In the genomic region with DNA sequence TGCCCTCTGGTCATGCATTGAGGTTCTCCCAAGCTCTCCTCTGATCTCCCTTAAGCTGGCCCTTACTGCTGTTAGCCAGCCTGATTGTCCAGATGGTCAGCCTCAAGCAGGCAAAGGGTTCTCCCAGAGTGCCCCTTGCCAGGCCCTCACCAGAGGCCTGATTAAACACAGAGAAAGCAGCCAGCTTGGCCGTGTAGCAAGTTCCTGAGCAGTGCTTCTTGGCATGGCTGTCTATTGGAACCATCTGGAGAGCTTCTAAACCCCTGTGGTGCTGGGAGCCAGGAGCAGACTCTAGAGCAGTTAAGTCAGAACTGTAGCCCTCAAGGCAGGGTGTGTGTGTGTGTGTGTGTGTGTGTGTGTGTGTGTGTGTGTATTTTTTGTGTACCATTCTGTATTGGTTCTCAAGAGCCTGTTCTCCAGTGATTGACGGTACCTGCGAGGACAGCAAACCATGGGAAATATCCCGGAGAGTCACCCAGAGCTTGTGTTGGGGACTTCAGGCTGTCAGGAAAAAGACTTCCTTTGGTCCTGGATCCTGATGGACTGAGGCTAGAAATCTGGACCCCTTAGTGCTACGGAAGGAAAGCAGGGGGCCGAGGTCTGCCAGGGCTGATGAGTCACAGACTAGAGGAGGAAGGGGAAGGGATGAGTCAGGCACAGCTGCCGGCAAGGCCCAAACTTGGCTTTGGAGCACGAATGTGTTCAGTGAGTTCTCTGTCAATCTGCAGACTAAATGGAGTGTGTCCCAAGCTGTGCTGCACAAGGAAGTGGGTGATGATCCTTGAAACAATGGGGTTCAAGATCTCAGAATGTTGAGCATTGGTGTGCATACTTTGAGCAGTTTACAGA, we compare ENCODE assay signal across 8 mouse cellular contexts. TPM values are rescaled to one million over a fixed set of nuclear protein-coding genes. Genes with fewer than 3 reads are reported as not detected.
DNase-seq lines count a peak whose midpoint lies in the region; ATAC-seq and TF ChIP-seq lines count a peak whose summit lies in the region.

No protein-coding gene starts in this region.

- no peaks in the 10 kb centered on the region; the same call in 1 of the 2 replicates for H3K36me3 ChIP-seq in heart, postnatal 0 days (replicated peaks; ENCODE audit: control insufficient read depth, insufficient read depth, low read length)
- H3K36me3 ChIP-seq in lung, embryonic 16.5 days (ENCODE audit: control insufficient read depth, insufficient read depth, low read length): no peaks in the 10 kb centered on the region

- TF ChIP-seq POLR2A in embryonic fibroblast, embryonic 13.5 days (IDR thresholded peaks at IDR 0.05; ENCODE audit: low read depth, low read length): peak; percentile 54; the same call in 1 of the 2 replicates

- no peak for TF ChIP-seq CTCF in embryonic fibroblast, embryonic 13.5 days (IDR thresholded peaks at IDR 0.05; ENCODE audit: borderline replicate concordance, insufficient read depth, low read length)
- TF ChIP-seq CTCF in heart, postnatal 0 days (IDR thresholded peaks at IDR 0.05; ENCODE audit: low read depth): no peak

- H3K27me3 ChIP-seq in heart, postnatal 0 days (ENCODE audit: control insufficient read depth, insufficient read depth, low read length): no peaks in the 10 kb centered on the region
- no peaks in the 10 kb centered on the region for H3K27me3 ChIP-seq in lung, embryonic 16.5 days (ENCODE audit: control insufficient read depth, insufficient read depth, low read depth, low read length)

- H3K9ac ChIP-seq in heart, postnatal 0 days (replicated peaks; ENCODE audit: low read depth, low read length): no peak overlapping the region
- H3K9ac ChIP-seq in lung, embryonic 16.5 days (ENCODE audit: low read length): peak overlapping the region; percentile 14; the same call in 1 of the 2 replicates

- WGBS in heart, postnatal 0 days: 38% methylated on average over 8 of the region's 8 CpGs
- 47% methylated on average over 8 of the region's 8 CpGs for WGBS in lung, embryonic 16.5 days

- H3K4me2 ChIP-seq in heart, postnatal 0 days (ENCODE audit: low read depth, low read length): no peak overlapping the region
- H3K4me2 ChIP-seq in lung, embryonic 16.5 days (ENCODE audit: low read depth, low read length): peak overlapping the region; percentile 8; the same call in 1 of the 2 replicates

- H3K4me1 ChIP-seq in embryonic fibroblast, embryonic 13.5 days (ENCODE audit: control insufficient read depth, insufficient read depth, low read length): peaks cover 40% of the 10 kb centered on the region
- peaks cover 48% of the 10 kb centered on the region for H3K4me1 ChIP-seq in heart, postnatal 0 days (ENCODE audit: control insufficient read depth, insufficient read depth)
- peaks cover 24% of the 10 kb centered on the region for H3K4me1 ChIP-seq in lung, embryonic 16.5 days (replicated peaks; ENCODE audit: control insufficient read depth, insufficient read depth, low read length)

- ATAC-seq in heart, postnatal 0 days (ENCODE audit: insufficient read depth, low read depth): peak; percentile 75
- peak; percentile 73 for ATAC-seq in lung, embryonic 16.5 days (ENCODE audit: low read depth)

- H3K27ac ChIP-seq in embryonic fibroblast, embryonic 13.5 days (ENCODE audit: insufficient read depth, low read length): peak overlapping the region; percentile 98
- H3K27ac ChIP-seq in heart, postnatal 0 days (ENCODE audit: low read depth): peak overlapping the region; percentile 82
- H3K27ac ChIP-seq in lung, embryonic 16.5 days (ENCODE audit: low read length): peak overlapping the region; percentile 75

- peak; percentile 98 for DNase-seq in 3T3-L1 (ENCODE audit: low read depth, low spot score)
- peak; percentile 77 for DNase-seq in adrenal gland, adult 8-10 months
- DNase-seq in heart, postnatal 0 days (ENCODE audit: low spot score): peak; percentile 83
- peak; percentile 60 to 62 for DNase-seq in layer of hippocampus, postnatal 10 days (ENCODE audit: low spot score in 2 of 2)
- peak; percentile 41 for DNase-seq in right cerebral cortex, postnatal 14 days
- no peak for DNase-seq in thymus, postnatal 10 days (ENCODE audit: low spot score in 2 of 2)

- no peaks in the 10 kb centered on the region for H3K9me3 ChIP-seq in heart, postnatal 0 days (replicated peaks; ENCODE audit: control insufficient read depth, low read length)
- no peaks in the 10 kb centered on the region for H3K9me3 ChIP-seq in lung, embryonic 16.5 days (ENCODE audit: control insufficient read depth, low read length)

- H3K4me3 ChIP-seq in embryonic fibroblast, embryonic 13.5 days (ENCODE audit: insufficient read depth, low read length): no peak overlapping the region
- H3K4me3 ChIP-seq in heart, postnatal 0 days (ENCODE audit: low read depth, low read length): no peak overlapping the region
- no peak overlapping the region for H3K4me3 ChIP-seq in lung, embryonic 16.5 days (ENCODE audit: low read length)

- TF ChIP-seq EP300 in heart, postnatal 0 days (IDR thresholded peaks at IDR 0.05; ENCODE audit: low read depth): no peak

RNA-seq across cellular contexts. Expression of gene Ankrd2, which starts 18.2 kb away (rescaled TPM):
- total RNA-seq in adrenal gland, adult 8-10 months (2022): 1 to 10 TPM in 1 of 4 experiments, under 1 TPM in 2, not detected in 1; 0.27 to 1.3 (median 0.42) TPM
- not detected in 2 replicates for polyA plus RNA-seq in embryonic fibroblast, embryonic 13.5 days (2011; ENCODE audit: insufficient read length, low read depth, missing spikeins)
- total RNA-seq in heart, postnatal 0 days (2014; rRNA removed; ENCODE audit: low replicate concordance): not detected in 2 replicates
- 0.14 TPM in 2 replicates for polyA plus RNA-seq in heart, postnatal 0 days (2015; fragmentation: Nextera tagmentation; extraction: Ambion mirVana)
- total RNA-seq in layer of hippocampus, postnatal 10 days (2021): under 1 TPM; 0.34 to 0.40 TPM
- polyA plus RNA-seq in lung, embryonic 16.5 days (2015; fragmentation: Nextera tagmentation; extraction: Ambion mirVana): 0.28 and 0.84 TPM in 2 replicates

RNA-seq across cellular contexts. Expression of gene Hoga1, which starts 27.8 kb away (rescaled TPM):
- total RNA-seq in adrenal gland, adult 8-10 months (2022): 10 to 100 TPM in 2 of 4 experiments, 1 to 10 TPM in 2; 2.8 to 17.4 (median 9.1) TPM
- 1.3 and 1.7 TPM in 2 replicates for polyA plus RNA-seq in embryonic fibroblast, embryonic 13.5 days (2011; ENCODE audit: insufficient read length, low read depth, missing spikeins)
- 1.2 and 1.3 TPM in 2 replicates for total RNA-seq in heart, postnatal 0 days (2014; rRNA removed; ENCODE audit: low replicate concordance)
- 1.4 and 1.5 TPM in 2 replicates for polyA plus RNA-seq in heart, postnatal 0 days (2015; fragmentation: Nextera tagmentation; extraction: Ambion mirVana)
- total RNA-seq in layer of hippocampus, postnatal 10 days (2021): 1 to 10 TPM; 9.1 to 9.3 TPM
- polyA plus RNA-seq in lung, embryonic 16.5 days (2015; fragmentation: Nextera tagmentation; extraction: Ambion mirVana): 1.3 and 2.9 TPM in 2 replicates

RNA-seq across cellular contexts. Expression of gene 4933411K16Rik, which starts 34.4 kb away (rescaled TPM):
- total RNA-seq in adrenal gland, adult 8-10 months (2022): 1 to 10 TPM in 2 of 4 experiments, under 1 TPM in 2; 0.58 to 3.5 (median 1.5) TPM
- polyA plus RNA-seq in embryonic fibroblast, embryonic 13.5 days (2011; ENCODE audit: insufficient read length, low read depth, missing spikeins): 0.51 TPM in 1 of 2 replicates, not detected in the other
- 0.15 TPM in 1 of 2 replicates, not detected in the other for total RNA-seq in heart, postnatal 0 days (2014; rRNA removed; ENCODE audit: low replicate concordance)
- not detected in 2 replicates for polyA plus RNA-seq in heart, postnatal 0 days (2015; fragmentation: Nextera tagmentation; extraction: Ambion mirVana)
- total RNA-seq in layer of hippocampus, postnatal 10 days (2021): 1 to 10 TPM in 1 of 2 experiments, under 1 TPM in 1; 0.71 to 1.4 TPM
- polyA plus RNA-seq in lung, embryonic 16.5 days (2015; fragmentation: Nextera tagmentation; extraction: Ambion mirVana): not detected in 2 replicates

RNA-seq across cellular contexts. Expression of gene Ubtd1, which starts 36.1 kb away (rescaled TPM):
- total RNA-seq in adrenal gland, adult 8-10 months (2022): 10 to 100 TPM; 17.2 to 23.2 (median 21.2) TPM
- 29.8 and 39.5 TPM in 2 replicates for polyA plus RNA-seq in embryonic fibroblast, embryonic 13.5 days (2011; ENCODE audit: insufficient read length, low read depth, missing spikeins)
- total RNA-seq in heart, postnatal 0 days (2014; rRNA removed; ENCODE audit: low replicate concordance): 29.6 and 38.7 TPM in 2 replicates
- 21.9 and 24.8 TPM in 2 replicates for polyA plus RNA-seq in heart, postnatal 0 days (2015; fragmentation: Nextera tagmentation; extraction: Ambion mirVana)
- 10 to 100 TPM; 15.8 to 18.9 TPM for total RNA-seq in layer of hippocampus, postnatal 10 days (2021)
- 13.8 and 14.5 TPM in 2 replicates for polyA plus RNA-seq in lung, embryonic 16.5 days (2015; fragmentation: Nextera tagmentation; extraction: Ambion mirVana)

RNA-seq across cellular contexts. Expression of gene Mms19, which starts 36.7 kb away (rescaled TPM):
- total RNA-seq in adrenal gland, adult 8-10 months (2022): 10 to 100 TPM; 25.4 to 36.3 (median 29.7) TPM
- polyA plus RNA-seq in embryonic fibroblast, embryonic 13.5 days (2011; ENCODE audit: insufficient read length, low read depth, missing spikeins): 53.2 and 54.2 TPM in 2 replicates
- total RNA-seq in heart, postnatal 0 days (2014; rRNA removed; ENCODE audit: low replicate concordance): 34.9 and 39.3 TPM in 2 replicates
- 11.5 and 13.1 TPM in 2 replicates for polyA plus RNA-seq in heart, postnatal 0 days (2015; fragmentation: Nextera tagmentation; extraction: Ambion mirVana)
- total RNA-seq in layer of hippocampus, postnatal 10 days (2021): 10 to 100 TPM; 28.9 to 35.2 TPM
- 30.2 and 31.8 TPM in 2 replicates for polyA plus RNA-seq in lung, embryonic 16.5 days (2015; fragmentation: Nextera tagmentation; extraction: Ambion mirVana)

Comparison
In these comparisons a context has a peak if more than half of its experiments do, and no peak if none do; other contexts are left out.
1. DNase-seq: peak in 3T3-L1 (single experiment), adrenal gland, adult 8-10 months (single experiment), heart, postnatal 0 days (single experiment), layer of hippocampus, postnatal 10 days (2 of 2) and right cerebral cortex, postnatal 14 days (single experiment); none in thymus, postnatal 10 days (0 of 2).
2. Peak in every context shown above with its lines, with median percentiles within 50 percentile points of each other: H3K27ac ChIP-seq.